ENCODE assay signal across 10 mouse cellular contexts in the genomic region with DNA sequence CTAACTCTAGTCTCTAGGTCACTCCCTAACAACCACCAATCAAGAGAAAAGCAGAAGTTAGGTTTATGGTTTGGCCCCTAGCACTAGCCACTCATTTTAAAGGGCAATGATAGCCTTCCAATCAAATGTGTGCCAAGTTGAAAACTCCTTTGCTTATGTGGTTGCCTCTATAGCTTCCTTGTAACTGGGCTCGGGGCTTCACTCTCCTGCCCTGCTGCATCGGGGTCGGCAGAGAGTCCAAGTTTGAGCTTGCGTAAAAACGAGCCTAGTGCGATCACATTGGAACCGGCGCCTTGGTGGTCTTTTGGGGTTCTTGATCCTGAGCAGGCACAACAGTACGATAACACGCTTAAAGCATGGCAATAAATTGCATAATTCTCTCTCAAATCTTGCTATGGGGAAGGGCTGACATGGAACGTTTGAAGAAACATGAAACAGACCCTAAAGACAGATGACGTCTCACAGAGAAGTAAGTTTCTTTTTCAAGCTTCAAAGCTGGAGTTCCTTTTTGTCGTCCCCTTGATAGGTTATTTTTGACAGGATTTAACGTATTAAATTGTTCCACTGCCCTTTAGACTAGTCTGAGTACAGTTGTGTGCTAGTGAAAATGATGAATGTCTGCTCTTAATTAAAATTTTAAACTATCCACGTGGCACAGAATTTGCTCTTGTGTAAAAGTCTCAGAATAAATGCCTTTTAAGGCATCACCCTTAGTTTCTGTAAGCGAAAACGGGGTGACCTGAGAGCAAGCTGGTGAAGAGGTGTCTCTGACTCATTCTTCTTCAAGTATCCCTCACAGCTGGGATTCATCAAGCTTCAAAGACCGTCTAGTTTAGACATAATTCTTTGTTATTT. TPM values are rescaled to one million over a fixed set of nuclear protein-coding genes. Genes with fewer than 3 reads are reported as not detected.
DNase-seq lines count a peak whose midpoint lies in the region; ATAC-seq and TF ChIP-seq lines count a peak whose summit lies in the region.
"Had no signal": no experiment of that assay in that cellular context is flagged by ENCODE, and none has a peak within 500 bp of the region (broad histone marks: within the 10 kb centered on the region; RNA-seq: fewer than 3 reads in every experiment).

No protein-coding gene starts in this region.

- 30% methylated on average over 18 of the region's 18 CpGs for WGBS in macrophage (ENCODE audit: missing documents)
- WGBS in forebrain, embryonic 15.5 days: 87% methylated on average over 18 of the region's 18 CpGs
- 83% methylated on average over 18 of the region's 18 CpGs for WGBS in hindbrain, postnatal 0 days

- no peaks in the 10 kb centered on the region for H3K4me1 ChIP-seq in forebrain, embryonic 15.5 days
- no peaks in the 10 kb centered on the region for H3K4me1 ChIP-seq in hindbrain, postnatal 0 days (ENCODE audit: insufficient read depth, low read length)
- H3K4me1 ChIP-seq: hindbrain, embryonic 10.5 days had no signal

- H3K9me3 ChIP-seq in forebrain, embryonic 15.5 days: no peaks in the 10 kb centered on the region
- no peaks in the 10 kb centered on the region for H3K9me3 ChIP-seq in hindbrain, postnatal 0 days (ENCODE audit: low read length)
- H3K9me3 ChIP-seq: hindbrain, embryonic 10.5 days had no signal

- no peaks in the 10 kb centered on the region for H3K36me3 ChIP-seq in macrophage (ENCODE audit: inconsistent target)
- no peaks in the 10 kb centered on the region for H3K36me3 ChIP-seq in forebrain, embryonic 15.5 days
- H3K36me3 ChIP-seq in hindbrain, postnatal 0 days (ENCODE audit: insufficient read depth, low read length): no peaks in the 10 kb centered on the region
- H3K36me3 ChIP-seq: hindbrain, embryonic 10.5 days had no signal

- intact Hi-C loops in heart, postnatal 14 days (cut with DNase I): no loop called here

- H3K9ac ChIP-seq in forebrain, embryonic 15.5 days (replicated peaks): no peak overlapping the region
- no peak overlapping the region for H3K9ac ChIP-seq in hindbrain, postnatal 0 days (replicated peaks; ENCODE audit: low read length)

- H3K27ac ChIP-seq in macrophage: peak overlapping the region; percentile 22; the same call in 1 of the 2 replicates
- H3K27ac ChIP-seq in forebrain, embryonic 15.5 days (replicated peaks): no peak overlapping the region
- H3K27ac ChIP-seq in hindbrain, postnatal 0 days: no peak overlapping the region
- H3K27ac ChIP-seq: hindbrain, embryonic 10.5 days had no signal

- no peak for ATAC-seq in forebrain, embryonic 15.5 days (replicated peaks)
- no peak for ATAC-seq in hindbrain, postnatal 0 days

- peak; percentile 84 for DNase-seq in heart, adult 11 months
- DNase-seq in heart, postnatal 14 days: no peak
- peak; percentile 36 for DNase-seq in thymus, postnatal 25 days
- no peak for DNase-seq in thymus, postnatal 10 days (ENCODE audit: low spot score in 2 of 2)
- no peak for DNase-seq in adrenal gland, postnatal 10 days
- no peak for DNase-seq in hindbrain, postnatal 0 days (ENCODE audit: low spot score)

- TF ChIP-seq CTCF in hindbrain, postnatal 0 days (IDR thresholded peaks at IDR 0.05; ENCODE audit: low read depth): no peak

- peak overlapping the region; percentile 1; the same call in 1 of the 2 replicates for H3K4me3 ChIP-seq in macrophage (ENCODE audit: inconsistent target)
- H3K4me3 ChIP-seq in forebrain, embryonic 15.5 days: no peak overlapping the region
- no peak overlapping the region for H3K4me3 ChIP-seq in hindbrain, postnatal 0 days (ENCODE audit: low read length)
- H3K4me3 ChIP-seq: hindbrain, embryonic 10.5 days had no signal

- no peaks in the 10 kb centered on the region for H3K79me2 ChIP-seq in macrophage (ENCODE audit: inconsistent target)

- H3K4me2 ChIP-seq in forebrain, embryonic 15.5 days (replicated peaks): no peak overlapping the region
- no peak overlapping the region for H3K4me2 ChIP-seq in hindbrain, postnatal 0 days (ENCODE audit: low read depth, low read length)

- H3K27me3 ChIP-seq in forebrain, embryonic 15.5 days: no peaks in the 10 kb centered on the region
- H3K27me3 ChIP-seq in hindbrain, postnatal 0 days (ENCODE audit: insufficient read depth, low read length): no peaks in the 10 kb centered on the region

RNA-seq across cellular contexts. Expression of gene 4930426L09Rik, which starts 52.0 kb away (rescaled TPM):
- total RNA-seq in heart, postnatal 14 days (2021): under 1 TPM in 1 of 2 experiments, not detected in 1; 0.34 TPM
- total RNA-seq in macrophage (2018; cell fraction: chromatin; rRNA removed): 1 to 10 TPM in 17 of 26 experiments, under 1 TPM in 3, not detected in 6; 0.61 to 4.6 (median 1.7) TPM
- total RNA-seq in macrophage (2018; cell fraction: cytosol; rRNA removed): 1 to 10 TPM in 8 of 26 experiments, under 1 TPM in 18; 0.22 to 2.3 (median 0.60) TPM
- 1 to 10 TPM in 17 of 26 experiments, under 1 TPM in 7, not detected in 2; 0.49 to 9.2 (median 2.4) TPM for total RNA-seq in macrophage (2018; cell fraction: nucleus; rRNA removed)
- polyA plus RNA-seq in macrophage (2018): 0.52 to 0.92 TPM (median 0.66 TPM) in 3 replicates
- under 1 TPM; 0.66 to 0.67 TPM for total RNA-seq in adrenal gland, postnatal 10 days (2021)
- 0.24 and 0.38 TPM in 2 replicates for polyA plus RNA-seq in forebrain, embryonic 15.5 days (2015; fragmentation: Nextera tagmentation; extraction: Ambion mirVana)
- total RNA-seq in hindbrain, postnatal 0 days (2014; rRNA removed): 0.68 and 2.0 TPM in 2 replicates
- 0.35 and 0.76 TPM in 2 replicates for polyA plus RNA-seq in hindbrain, postnatal 0 days (2015; fragmentation: Nextera tagmentation; extraction: Ambion mirVana)
- total RNA-seq: gastrocnemius, adult 18-20 months had no signal

RNA-seq across cellular contexts. Expression of gene Pip4k2a, which starts 52.2 kb away (rescaled TPM):
- 10 to 100 TPM in 1 of 2 experiments, 1 to 10 TPM in 1; 9.0 to 10.3 TPM for total RNA-seq in heart, postnatal 14 days (2021)
- 10 to 100 TPM; 27.1 to 84.6 (median 64.4) TPM for total RNA-seq in macrophage (2018; cell fraction: chromatin; rRNA removed)
- total RNA-seq in macrophage (2018; cell fraction: cytosol; rRNA removed): 100 to 1,000 TPM in 11 of 26 experiments, 10 to 100 TPM in 15; 63.7 to 127 (median 98.6) TPM
- 100 to 1,000 TPM in 1 of 26 experiments, 10 to 100 TPM in 25; 28.8 to 104 (median 69.2) TPM for total RNA-seq in macrophage (2018; cell fraction: nucleus; rRNA removed)
- polyA plus RNA-seq in macrophage (2018): 78.0 to 163 TPM (median 96.3 TPM) in 3 replicates
- 10 to 100 TPM; 17.7 to 22.6 TPM for total RNA-seq in adrenal gland, postnatal 10 days (2021)
- 11.1 and 11.8 TPM in 2 replicates for polyA plus RNA-seq in forebrain, embryonic 15.5 days (2015; fragmentation: Nextera tagmentation; extraction: Ambion mirVana)
- 5.5 and 5.6 TPM in 2 replicates for total RNA-seq in hindbrain, postnatal 0 days (2014; rRNA removed)
- 8.2 and 8.9 TPM in 2 replicates for polyA plus RNA-seq in hindbrain, postnatal 0 days (2015; fragmentation: Nextera tagmentation; extraction: Ambion mirVana)

Comparison
In these comparisons a context has a peak if more than half of its experiments do, and no peak if none do; other contexts are left out.
1. DNase-seq: peak in heart, adult 11 months (single experiment) and thymus, postnatal 25 days (single experiment); none in heart, postnatal 14 days (0 of 2), thymus, postnatal 10 days (0 of 2), adrenal gland, postnatal 10 days (single experiment) and hindbrain, postnatal 0 days (single experiment).